Mouse (Mus musculus): Measurements from ENCODE around the gene Slc17a9.

- no peak for TF ChIP-seq CTCF (IDR thresholded peaks at IDR 0.05; ENCODE audit: low read depth, low read length)
- TF ChIP-seq POLR2A (IDR thresholded peaks at IDR 0.05; ENCODE audit: insufficient read depth, low read length), result no peak
- TF ChIP-seq EP300 (IDR thresholded peaks at IDR 0.05; ENCODE audit: insufficient read depth, low read depth, low read length), result no peak
Observed at GRCm38 (mm10) chr2:180692630-180693029, 32.4 kb upstream of the Slc17a9 start.

Data from ES-Bruce4 (cell line).